Mouse (Mus musculus) embryo, embryonic 10 days (tissue): ENCODE measurements around the gene Tmprss12.
"Not testable (repeated sequence)": the region's sequence is repeated elsewhere in the genome, so short reads cannot be mapped to it uniquely, and the experiment has no call there.

Source experiments
- DNase-seq: peaks from one replicate; pipeline ENCODE4 v3.0.0-alpha.2; 2015; ENCODE audit warnings: low spot score

Gene Tmprss12

DNA sequence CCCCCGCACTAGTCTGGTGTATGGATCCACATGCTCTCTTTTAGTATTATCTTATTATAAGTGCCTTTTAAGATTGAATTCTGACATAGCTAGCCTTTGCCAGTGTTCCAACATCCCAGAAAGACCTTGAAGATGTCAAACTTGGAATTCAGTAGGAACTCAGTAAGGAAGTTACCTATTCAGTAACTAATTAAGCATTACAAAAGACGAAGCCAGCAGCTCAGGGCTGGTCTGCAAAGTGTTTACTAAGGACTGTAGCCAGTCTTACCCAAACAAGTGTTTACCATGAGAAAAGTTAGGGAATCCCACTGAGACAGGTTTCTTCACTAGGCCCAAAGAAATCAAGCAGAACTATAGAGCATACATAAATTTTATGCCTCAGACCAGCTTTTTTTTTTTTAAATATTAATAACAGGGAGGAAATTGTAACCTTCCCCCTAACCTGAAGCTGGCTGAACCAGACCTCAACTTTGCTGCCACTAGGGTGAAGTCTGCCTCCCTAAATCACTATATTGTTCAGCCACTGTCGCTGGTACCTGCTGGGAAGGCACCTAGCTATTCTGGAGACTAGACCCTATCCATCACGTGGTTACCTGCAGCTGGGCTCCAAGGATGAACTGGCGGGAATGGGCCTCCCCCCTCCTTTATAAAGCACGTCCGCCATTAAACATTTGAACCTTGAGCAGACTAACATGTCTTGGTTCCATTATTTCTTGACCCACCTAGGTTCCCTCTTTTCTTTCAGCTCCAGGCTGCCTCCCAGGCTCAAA, 5.7 kb upstream of the Tmprss12 start:
- DNase-seq: no peak

DNA sequence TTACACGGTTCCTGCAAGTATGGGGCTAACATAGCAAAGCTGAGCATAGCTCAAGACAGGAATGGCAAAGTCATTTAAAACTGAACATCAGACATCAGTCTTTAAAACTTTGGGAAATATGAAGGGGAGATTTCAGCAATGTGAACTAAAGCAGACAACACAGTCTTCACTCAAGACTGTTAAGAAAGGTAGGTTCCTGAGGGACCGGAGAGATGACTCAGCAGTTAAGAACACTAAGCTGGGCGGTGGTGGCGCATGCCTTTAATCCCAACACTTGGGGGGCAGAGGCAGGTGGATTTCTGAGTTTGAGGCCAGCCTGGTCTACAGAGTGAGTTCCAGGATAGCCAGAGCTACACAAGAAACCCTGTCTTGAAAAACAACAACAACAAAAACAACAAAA, 4.2 kb upstream of the Tmprss12 start:
- no peak for DNase-seq

DNA sequence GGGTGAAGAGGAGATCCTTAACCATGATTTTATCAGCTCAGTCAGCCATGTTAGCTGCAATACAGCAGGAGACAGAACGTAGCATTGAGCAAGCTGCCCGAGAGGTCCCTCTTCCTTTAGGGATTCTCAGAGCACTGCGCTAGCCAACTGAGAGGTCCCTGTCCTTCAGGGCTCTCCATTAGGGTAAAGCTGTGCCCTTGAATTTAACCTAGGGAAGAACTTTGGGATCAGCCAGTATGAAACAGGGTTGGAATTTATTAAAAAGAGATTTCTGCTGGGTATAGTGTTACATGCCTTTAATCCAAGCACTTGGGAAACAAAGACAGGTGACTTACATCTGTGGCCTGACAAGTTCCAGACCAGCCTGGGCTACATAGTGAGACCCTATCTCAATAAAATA, 3.1 kb upstream of the Tmprss12 start:
- no peak for DNase-seq

DNA sequence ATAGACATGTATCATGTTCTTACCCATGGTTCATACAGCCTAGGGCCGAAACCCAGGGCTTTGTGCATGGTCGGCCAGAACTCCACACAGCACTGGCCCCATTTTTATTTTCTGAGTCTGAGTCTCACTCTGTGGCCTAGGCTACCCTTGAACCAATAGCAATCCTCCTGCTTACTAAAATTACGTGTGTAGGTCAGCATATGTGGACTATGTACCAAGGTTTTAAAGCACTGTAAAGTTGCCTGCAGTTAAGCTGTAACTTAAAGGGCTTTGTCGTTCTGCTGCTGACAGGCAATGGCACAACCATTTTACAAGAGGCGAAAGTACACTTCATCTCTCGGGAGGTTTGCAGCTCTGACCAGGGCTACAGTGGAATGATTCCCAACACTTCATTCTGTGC, 8.3 kb downstream of the Tmprss12 start:
- DNase-seq: no peak

DNA sequence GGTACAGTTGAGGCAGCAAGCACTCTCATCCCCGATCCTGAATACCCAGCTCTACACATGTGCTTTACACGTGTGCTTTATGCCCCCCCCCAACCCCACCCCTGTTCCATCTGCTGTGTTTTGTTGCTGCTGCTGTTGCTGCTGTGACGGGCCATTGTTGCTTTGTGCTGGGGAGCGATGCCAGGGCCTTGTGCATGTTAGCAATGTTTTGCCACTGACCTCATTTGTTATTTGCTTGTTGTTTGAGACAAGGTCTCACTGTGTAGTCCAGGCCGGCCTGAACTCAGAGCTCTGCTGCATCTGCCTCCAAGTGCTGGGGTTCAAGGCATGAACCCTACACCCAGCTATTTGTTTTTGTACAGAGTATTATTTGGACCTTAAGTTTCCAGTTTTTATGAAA, 10.2 kb downstream of the Tmprss12 start:
- no peak for DNase-seq

DNA sequence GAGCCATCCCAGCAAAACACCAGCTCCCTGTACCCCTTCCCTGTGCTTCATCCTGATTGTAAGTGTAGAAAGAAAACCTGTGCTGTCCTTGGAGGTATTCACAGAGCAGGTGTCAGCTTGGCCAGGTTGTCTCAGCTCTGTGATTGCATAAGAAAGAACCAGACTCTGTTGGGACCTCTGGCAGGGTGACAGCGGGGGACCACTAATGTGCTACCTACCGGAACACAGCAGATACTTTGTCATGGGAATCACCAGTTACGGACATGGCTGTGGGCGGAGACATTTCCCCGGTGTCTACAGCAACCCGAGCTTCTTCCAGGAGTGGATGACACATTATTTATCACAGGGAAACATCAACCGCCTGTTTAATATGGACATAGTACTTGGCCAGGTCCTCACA, 11.7 kb downstream of the Tmprss12 start:
- DNase-seq: no peak

DNA sequence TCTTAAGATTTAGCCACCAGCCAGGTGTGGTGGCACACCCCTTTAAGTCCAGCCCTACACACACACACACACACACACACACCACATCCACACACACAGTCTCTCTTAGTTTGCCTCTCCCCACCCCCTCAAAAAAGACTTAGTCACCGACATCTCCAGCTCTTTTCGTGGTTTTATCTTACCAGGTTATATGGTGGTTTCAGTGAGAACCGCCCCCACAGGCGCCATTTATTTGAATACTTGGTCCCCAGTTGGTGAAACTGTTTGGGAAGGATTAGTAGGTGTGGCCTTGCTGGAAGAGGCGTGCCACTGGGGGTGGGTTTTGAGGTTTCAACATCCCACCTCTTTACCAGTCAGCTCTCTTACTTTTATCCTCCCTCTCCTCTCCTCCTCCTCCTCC, 17.2 kb downstream of the Tmprss12 start:
- DNase-seq: no peak

DNA sequence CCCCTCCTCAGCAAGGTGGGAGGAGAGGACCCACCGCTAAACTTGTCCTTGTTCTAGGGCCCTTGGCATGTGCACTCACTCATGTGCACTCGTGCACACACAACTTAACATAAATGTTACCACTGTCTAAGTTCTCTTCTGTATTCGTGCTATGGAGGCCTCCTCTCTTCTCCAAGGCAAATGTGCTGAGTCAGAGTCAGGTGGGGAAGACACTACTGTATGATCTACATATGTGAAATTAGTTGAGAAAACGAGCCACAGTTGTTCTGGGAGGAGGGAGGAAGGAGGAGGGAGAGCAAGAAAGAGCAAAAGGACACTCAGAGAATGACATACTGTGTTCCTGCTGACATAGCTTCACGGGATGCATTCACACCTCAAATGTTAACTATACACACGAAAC, 19.9 kb downstream of the Tmprss12 start:
- DNase-seq: no peak

DNA sequence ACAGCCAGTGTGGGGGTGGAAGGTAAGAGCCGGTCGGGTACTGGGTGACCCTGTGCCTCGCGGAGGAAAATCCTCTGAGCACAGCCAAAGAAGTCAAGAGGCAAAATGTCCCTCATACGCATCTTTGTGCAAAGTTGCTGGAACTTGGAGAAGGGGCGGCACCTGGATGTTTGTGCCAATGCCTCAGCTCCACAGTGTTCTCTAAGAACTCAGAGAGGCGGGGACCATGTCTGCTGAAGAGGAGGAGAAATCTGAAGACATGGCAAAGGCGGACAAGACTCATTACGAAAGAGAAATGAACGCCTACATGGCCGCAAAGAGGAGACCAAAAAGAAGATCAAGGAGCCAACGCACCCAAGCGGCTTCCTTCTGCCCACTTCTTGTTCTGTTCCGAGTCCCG, 20.9 kb downstream of the Tmprss12 start:
- DNase-seq: no peak

DNA sequence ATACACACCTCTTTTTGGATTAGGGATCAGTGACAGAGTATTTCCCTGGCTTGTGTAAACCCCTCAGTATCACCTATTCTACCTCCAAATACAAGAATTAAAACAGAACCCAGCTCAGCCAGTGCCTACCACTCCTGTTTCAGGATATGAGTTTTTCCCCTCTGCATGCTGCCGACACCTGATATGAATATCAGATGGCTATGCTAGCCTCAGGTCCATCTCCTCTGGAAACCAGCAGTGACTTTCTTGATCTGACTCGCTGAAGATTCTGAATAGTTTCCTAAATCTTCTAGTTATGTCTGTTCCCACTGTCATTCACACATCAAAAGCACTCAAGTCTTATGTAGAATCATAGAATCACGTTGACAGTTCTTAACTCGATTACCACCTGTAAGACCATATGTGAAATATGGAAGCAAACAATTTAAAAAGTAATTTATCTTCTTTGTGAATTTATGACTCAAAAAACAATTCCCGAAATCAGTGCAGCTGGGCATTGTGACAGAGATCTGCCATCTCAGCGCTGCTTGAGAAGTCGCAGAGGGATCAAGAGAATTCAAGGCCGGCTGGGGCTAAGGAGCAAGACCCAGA, 22.9 kb downstream of the Tmprss12 start:
- no peak for DNase-seq

DNA sequence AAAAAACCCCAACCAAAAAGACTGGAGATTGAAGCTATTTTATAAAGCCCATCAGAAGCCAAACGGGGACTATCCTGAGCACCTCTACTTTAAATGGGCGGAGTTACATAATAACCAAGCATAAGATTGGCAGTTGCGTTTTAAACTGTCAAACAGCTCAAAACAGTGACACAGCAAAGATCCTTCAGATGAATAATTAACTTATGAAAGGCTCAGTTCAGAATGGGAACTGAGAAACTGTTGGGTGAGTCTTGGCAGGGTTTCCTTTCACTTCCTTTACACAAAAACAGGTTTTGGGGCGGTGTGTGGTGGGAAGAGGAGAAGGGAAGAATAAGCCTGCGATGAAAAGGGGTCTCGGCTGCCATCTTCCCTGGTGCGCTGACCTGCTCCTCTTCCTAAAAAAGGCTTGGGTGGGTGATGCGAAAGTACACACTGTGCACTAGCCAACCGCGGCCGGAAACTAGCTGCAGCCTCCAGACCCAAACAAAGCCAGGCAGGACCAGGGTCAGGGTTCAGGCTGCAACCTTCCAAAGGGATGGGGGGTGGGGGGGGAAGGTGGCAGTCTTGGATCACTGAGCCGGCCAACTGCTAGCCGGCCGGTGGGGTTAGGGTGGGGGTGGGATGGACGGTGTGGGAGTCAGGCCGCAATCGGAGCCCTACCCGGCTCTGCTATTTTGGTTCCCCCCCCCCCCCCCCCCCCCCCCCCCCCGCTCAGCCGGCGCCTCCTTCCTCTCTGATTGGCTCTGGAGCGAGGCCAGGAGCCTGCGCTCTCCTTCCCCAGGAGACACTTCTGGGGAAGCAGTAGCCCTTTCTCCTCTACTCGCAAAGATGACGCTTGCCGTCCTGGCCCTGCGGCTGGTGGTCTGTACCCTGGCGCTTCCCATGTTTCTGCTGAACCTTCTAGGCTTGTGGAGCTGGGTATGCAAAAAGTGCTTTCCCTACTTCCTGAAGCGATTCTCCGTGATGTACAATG, 23.7 kb downstream of the Tmprss12 start, which contains the start of gene Mettl7a1:
Gene Mettl7a1, plus strand, starts transcription at position 122 of the 973 bp plus-strand sequence.
- DNase-seq: peak; percentile 80

DNA sequence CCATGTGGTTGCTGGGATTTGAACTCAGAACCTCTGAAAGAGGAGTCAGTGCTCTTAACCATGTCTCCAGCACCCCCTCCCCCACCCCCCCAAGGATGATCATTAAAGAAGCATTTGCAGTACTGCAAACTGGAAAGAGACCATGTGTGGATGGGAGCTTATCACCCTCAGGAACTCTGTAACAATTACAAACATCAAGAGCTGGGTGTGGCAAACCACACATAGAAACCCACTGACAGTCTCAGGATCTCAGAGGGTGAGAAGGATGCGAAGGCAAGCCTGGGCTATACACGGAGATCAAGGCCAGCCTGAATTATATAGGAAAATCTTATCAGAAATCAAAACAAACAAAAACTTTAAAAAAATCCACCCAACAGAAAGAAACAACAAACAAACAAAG, 25.6 kb downstream of the Tmprss12 start:
- no peak for DNase-seq

DNA sequence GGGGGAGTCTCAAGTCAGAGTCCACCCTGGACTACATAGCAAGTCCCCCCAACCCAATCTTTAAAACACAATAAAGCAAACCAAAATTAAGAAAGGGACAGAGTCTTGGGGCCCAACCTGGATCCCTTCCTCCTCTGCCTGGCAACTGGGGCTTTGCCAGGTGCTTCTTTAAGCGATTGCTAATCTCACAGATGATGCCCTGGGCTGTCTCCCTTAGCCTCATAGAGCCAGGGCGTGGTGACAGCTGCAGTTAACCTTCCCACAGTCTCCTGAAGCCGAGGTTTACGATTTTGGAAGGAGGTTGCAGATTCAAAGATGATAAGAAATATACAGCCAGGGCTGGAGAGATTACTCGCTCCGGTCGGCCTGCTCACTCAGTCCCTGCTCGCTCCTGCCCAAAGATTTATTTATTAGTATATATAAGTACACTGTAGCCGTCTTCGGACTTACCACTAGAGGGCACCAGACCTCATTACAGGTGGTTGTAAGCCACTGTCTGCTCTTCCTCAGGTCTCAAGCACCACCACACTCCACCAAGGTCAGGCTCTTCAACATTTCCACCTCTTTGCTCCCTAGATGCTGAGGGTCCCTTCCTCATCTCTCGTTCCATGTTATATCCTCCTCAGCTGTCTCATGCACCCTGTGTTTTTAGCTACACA, 26.9 kb downstream of the Tmprss12 start:
- DNase-seq: peak; percentile 79

DNA sequence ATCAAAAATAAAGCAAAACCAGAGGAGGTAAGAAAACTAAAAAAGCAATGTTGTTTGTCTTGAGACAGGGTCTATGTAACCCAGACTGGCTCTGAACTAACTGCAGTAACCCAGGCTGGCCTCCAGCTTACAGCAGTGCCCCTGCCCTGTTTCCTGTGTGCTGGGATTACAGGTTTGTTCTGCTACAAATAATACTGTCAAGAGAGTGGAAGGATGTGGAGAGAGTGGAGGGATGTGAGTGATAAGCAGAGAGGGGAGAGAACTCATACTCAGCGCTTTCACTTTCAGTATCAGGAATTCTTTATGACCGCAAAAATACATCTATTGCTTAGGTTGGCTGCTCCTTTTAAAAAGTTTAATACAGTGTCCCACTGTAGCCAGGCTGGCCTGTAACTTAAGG, 31.7 kb downstream of the Tmprss12 start:
- DNase-seq: no peak

DNA sequence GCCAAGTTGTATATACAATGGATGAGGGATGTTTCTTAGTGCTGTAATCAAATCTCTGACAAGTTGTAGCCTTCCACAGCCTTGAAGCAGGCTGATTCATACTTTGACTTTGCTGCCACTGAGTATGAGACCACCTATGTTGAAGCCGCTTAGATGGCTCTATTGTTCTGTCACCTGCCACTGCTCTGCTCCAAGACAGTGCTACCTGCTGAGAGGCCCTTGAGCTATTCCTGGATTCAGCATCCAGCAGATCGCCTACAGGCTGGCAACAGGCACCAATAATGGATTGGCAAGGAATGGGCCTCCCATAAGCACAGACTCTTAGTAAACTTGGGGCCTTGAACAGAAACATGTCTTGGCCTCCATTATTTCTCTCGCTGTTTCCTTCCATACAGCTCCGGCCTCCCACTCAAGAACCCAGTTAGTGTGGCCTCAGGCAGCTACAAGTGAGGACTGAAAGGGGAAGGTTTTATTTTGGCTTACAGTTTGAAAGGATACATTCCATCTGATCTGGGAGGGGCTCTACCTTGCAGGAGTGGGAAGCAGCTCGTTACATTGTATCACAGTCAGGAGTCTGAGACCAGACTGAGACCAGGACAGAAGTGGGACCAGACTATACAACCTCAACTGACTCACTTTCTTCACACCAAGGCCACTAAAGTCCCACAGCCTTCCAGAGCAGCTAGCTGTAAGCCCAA, 34.0 kb downstream of the Tmprss12 start:
- DNase-seq: no peak

DNA sequence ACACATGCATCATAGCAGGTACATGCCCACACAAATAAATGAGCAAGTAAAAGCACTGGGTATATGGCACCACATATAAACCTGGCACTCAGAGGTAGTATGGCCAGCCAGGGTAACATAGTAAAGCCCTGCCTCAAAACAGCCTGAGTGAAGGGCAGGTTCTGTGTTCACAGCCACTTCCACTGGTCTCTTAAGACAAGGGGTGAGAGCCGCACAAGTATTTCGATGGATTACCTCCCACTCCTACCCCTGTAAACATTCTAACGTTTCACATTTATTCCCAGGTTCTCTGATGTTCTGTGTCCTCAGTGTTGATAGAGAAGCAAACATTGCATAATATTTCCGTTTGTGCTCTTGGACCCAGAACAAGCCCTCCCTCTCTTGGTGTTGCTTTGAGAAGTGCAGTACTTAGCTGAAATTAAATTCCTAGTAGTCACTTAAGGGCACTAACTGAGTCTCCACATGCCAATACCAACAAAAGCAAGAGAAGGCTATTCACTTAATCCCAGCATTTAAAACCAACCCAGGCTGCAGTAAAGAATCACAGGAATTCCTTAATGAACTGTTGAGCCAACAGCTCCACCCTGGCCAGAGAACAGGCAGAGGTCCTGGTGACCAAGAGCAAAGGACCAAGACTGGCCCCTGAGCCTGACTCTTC, 37.5 kb downstream of the Tmprss12 start:
- not testable (repeated sequence) for DNase-seq

DNA sequence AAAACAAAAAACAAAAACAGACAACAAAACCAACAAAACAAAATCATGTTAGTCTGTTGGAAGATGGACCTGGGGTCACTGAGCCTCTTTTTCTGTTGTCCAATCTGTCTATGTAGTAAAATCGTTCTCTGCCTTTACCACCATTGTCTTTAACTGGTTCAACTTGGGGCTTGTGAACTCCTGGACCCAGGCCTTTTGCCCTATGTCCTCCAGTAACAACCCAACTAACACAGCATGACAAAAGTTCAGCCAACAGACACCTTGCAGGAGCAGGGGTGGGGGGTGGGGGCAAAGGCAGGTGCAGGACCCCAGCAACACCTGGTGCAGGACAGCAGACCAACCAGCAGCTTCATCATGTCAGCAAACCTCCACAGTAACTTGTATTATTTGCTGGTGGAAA, 39.2 kb downstream of the Tmprss12 start:
- no peak for DNase-seq

DNA sequence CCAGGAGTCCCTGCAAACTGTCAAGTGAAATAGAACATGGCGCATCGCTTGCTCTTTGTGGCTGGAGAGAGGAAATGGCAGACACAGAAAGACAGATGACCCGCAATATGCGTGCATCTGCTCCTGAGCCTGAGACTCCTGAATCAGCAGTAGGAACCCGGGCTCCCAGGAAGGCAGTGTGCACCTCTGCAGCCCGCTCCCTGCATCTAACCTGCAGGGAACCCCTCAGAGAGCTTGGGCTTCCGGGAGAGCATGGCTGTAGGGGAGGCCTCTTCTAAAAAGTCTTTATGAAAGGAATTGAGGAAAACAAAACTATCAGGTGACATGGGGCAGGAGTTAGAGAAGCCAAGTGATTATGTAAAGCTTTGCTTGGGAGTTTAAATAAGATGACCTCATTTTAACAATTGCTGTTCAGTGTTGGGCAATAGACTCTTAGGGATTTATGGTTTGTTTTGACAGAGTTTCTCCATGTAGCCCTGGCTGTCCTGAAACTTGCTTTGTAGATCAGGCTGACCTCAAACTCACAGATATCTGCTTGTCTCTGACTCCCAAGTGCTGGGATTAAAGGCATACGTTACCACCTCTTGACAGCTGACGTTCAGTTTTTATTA, 39.8 kb downstream of the Tmprss12 start:
- DNase-seq: no peak

DNA sequence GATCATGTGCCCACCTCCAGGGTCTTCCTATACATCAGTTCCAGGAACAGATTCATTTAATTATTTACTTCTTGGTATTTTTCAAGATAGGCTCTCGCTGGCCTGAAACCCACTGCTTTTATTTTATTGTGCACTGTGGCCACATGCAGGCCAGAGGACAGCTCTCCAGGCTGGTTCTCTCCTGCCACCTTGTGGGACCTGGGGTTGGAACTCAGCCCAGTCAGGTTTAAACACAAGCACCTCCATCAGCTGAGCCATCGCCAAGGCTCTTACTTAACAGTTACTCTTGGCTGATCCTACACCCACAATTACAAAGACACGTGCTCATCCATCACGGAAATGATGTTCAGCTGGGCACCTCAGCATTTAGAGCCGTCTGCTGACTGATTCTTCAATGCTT, 40.5 kb downstream of the Tmprss12 start:
- peak; percentile 34 for DNase-seq

DNA sequence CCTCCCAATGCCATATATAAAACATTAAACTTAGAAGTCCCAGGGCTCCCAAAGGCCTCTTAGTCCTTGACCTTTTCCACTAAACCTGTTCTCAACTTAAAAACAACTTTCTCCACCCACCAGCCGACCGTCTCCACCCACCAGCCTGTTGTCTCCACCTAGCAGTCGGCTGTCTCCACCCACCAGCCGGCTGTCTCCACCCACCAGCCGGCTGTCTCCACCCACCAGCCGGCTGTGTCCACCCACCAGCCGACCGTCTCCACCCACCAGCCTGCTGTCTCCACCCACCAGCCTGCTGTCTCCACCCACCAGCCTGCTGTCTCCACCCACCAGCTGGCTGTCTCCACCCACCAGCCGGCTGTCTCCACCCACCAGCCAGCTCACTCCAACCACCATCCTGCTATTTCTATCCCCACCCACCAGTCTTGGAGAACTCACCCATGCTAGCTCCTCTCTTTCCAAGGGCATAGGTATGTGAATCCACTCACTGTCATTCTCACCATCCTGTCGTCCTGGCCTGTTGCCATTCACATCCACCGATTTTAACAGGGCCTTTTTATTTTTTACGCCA, 43.5 kb downstream of the Tmprss12 start:
- no peak for DNase-seq
